Mouse (Mus musculus) midbrain, embryonic 15.5 days (tissue): ENCODE results near the gene Ptprm. TPM values are rescaled to one million over a fixed set of nuclear protein-coding genes. Genes with fewer than 3 reads are reported as not detected.

Experiments
- ATAC-seq: fragments of 200-750 bp; cut with Nextera tagmentation; replicated peaks from 2 replicates; pipeline ENCODE4 v1.8.0; 2017; ENCODE audit warnings: moderate TSS enrichment
- H3K27ac ChIP-seq: fragments of 300-500 bp; sonication (generic); 2 replicates; pipeline ENCODE4 v1.5.1; 2015; ENCODE audit warnings: mild to moderate bottlenecking, inconsistent platforms
- H3K27me3 ChIP-seq: fragments of 300-500 bp; sonication (generic); replicated peaks from 2 replicates; pipeline ENCODE4 v1.6.1; 2015; ENCODE audit warnings: inconsistent platforms
- H3K36me3 ChIP-seq: fragments of 300-500 bp; sonication (generic); replicated peaks from 2 replicates; pipeline ENCODE4 v1.6.1; 2015; ENCODE audit warnings: inconsistent platforms
- H3K4me1 ChIP-seq: fragments of 300-500 bp; sonication (generic); 2 replicates; pipeline ENCODE4 v1.6.1; 2015; ENCODE audit warnings: inconsistent platforms
- H3K4me2 ChIP-seq: fragments of 300-500 bp; sonication (generic); 2 replicates; pipeline ENCODE4 v1.6.1; 2015; ENCODE audit warnings: inconsistent platforms, mild to moderate bottlenecking, moderate library complexity
- H3K4me3 ChIP-seq: fragments of 300-500 bp; sonication (generic); 2 replicates; pipeline ENCODE4 v1.5.1; 2015; ENCODE audit warnings: mild to moderate bottlenecking, inconsistent platforms
- H3K9ac ChIP-seq: fragments of 300-500 bp; sonication (generic); 2 replicates; pipeline ENCODE4 v1.6.1; 2015; ENCODE audit warnings: mild to moderate bottlenecking, inconsistent platforms
- H3K9me3 ChIP-seq: fragments of 300-500 bp; sonication (generic); 2 replicates; pipeline ENCODE4 v1.6.1; 2016; ENCODE audit warnings: inconsistent platforms
- WGBS: fragments of 180-500 bp; shearing (Covaris S2); methylation state at CpG from one replicate; pipeline ENCODE4 v1.1.7; 2015; ENCODE audit warnings: mixed read lengths; 5-methylcytosine and 5-hydroxymethylcytosine counted together
- polyA plus RNA-seq: library from polyadenylated mRNA; unstranded; fragments of >200 nt; fragmentation: Nextera tagmentation; extraction: Ambion mirVana; gene quantifications from 2 replicates; pipeline ENCODE4 v1.2.1, GENCODE M21; 2015

The Ptprm gene
- polyA plus RNA-seq, 1 experiment from 2014 or later = 21.8 TPM

DNA sequence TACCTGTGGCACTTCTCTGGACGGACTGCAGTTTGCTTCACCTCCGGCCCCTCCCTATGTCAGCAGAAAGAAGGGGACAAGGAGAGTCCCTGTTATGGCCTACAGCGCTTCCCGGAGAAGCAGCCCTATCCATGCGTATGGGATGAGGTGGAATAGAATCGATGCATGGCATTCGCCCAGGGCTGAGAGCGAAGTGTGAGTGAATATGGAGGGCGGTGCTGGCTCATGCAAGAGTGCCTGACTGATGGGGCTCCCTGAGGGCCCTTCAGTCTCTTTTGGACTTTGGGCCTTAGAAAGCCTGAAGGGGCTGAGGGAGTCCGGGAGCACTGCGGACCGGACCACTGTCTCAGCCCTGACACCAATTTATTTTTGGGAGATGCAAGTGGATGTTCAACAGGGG lies 656.6 kb downstream of the Ptprm start:
- peaks cover 27% of the 10 kb centered on the region for H3K4me1 ChIP-seq
- 86% methylated on average over 12 of the region's 12 CpGs for WGBS
- no peak overlapping the region for H3K9ac ChIP-seq
- H3K27ac ChIP-seq = no peak overlapping the region
- H3K4me3 ChIP-seq = no peak overlapping the region
- no peak overlapping the region for H3K4me2 ChIP-seq
- 0 out of 2 replicates have a peak, but pooled peaks cover 3% of the 10 kb centered on the region for H3K27me3 ChIP-seq
- ATAC-seq = no peak
- H3K9me3 ChIP-seq = no peaks in the 10 kb centered on the region
- no peaks in the 10 kb centered on the region for H3K36me3 ChIP-seq

DNA sequence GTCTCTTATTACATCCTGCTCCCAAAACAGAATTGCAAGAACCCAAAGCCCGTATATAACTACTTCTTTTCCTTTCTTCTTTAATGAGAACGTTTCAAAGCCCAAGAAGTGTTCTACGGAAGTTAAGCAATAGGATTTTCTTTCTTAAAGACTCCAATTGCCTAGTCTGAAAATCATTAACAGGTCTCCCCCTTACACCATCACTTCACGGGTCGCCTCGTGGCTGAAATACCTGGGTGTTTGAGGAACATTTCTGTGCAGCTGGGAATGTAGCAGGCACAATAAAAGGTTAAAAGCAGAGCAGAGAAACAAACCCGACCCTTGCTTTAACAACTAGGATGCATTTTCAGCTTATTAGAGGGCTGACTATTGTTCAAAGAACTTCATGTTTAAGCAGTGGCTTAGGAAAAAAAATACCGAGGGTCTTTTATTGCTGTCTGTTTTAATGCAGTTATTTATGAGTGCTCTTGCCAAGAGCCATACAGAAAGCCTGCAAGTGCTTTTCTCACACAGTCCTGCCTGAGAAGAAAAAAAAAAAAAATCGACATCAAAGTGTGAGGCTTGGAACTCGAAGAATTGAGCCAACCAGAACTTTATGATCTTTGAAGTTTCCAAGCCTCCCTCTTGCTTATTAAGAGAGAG lies 657.6 kb downstream of the Ptprm start:
- no peak for ATAC-seq
- no peak overlapping the region for H3K4me3 ChIP-seq
- 39% methylated on average over 10 of the region's 10 CpGs for WGBS
- 0 out of 2 replicates have a peak, but pooled peaks cover 3% of the 10 kb centered on the region for H3K27me3 ChIP-seq
- no peak overlapping the region for H3K4me2 ChIP-seq
- H3K4me1 ChIP-seq = peaks cover 27% of the 10 kb centered on the region
- no peaks in the 10 kb centered on the region for H3K9me3 ChIP-seq
- no peak overlapping the region for H3K9ac ChIP-seq
- no peak overlapping the region for H3K27ac ChIP-seq
- H3K36me3 ChIP-seq = no peaks in the 10 kb centered on the region

GRCm38 (mm10) chr17:66694326-66694725 lies 659.9 kb downstream of the Ptprm start:
- Histone ChIP-seq H3K4me2 (no peak overlapping the region), H3K9me3 (no peaks in the 10 kb centered on the region), H3K4me1 (peaks cover 27% of the 10 kb centered on the region), H3K27me3 (0 out of 2 replicates have a peak, but pooled peaks cover 3% of the 10 kb centered on the region), H3K27ac (0 out of 2 replicates have a peak overlapping the region, but pooled peaks have one; percentile 62), H3K4me3 (no peak overlapping the region), H3K36me3 (no peaks in the 10 kb centered on the region), H3K9ac (no peak overlapping the region)
- 0 out of 2 replicates have a peak, but pooled peaks have one; percentile 13 for ATAC-seq
- WGBS = 73% methylated on average over 4 of the region's 4 CpGs

GRCm38 (mm10) chr17:66693676-66694304 lies 660.5 kb downstream of the Ptprm start:
- ATAC-seq = peak; percentile 76
- Histone ChIP-seq H3K27me3 (0 out of 2 replicates have a peak, but pooled peaks cover 3% of the 10 kb centered on the region), H3K9me3 (no peaks in the 10 kb centered on the region), H3K4me3 (no peak overlapping the region), H3K4me1 (peaks cover 27% of the 10 kb centered on the region), H3K36me3 (no peaks in the 10 kb centered on the region), H3K4me2 (peak overlapping the region; percentile 7; the same call in 1 of the 2 replicates), H3K9ac (no peak overlapping the region), H3K27ac (peak overlapping the region; percentile 62)
- 15% methylated on average over 21 of the region's 21 CpGs for WGBS

GRCm38 (mm10) chr17:66692941-66693675 lies 661.1 kb downstream of the Ptprm start:
- Histone ChIP-seq H3K9me3 (no peaks in the 10 kb centered on the region), H3K9ac (no peak overlapping the region), H3K27me3 (0 out of 2 replicates have a peak, but pooled peaks cover 3% of the 10 kb centered on the region), H3K4me3 (no peak overlapping the region), H3K27ac (peak overlapping the region; percentile 62; the same call in 1 of the 2 replicates), H3K36me3 (no peaks in the 10 kb centered on the region), H3K4me1 (peaks cover 27% of the 10 kb centered on the region), H3K4me2 (no peak overlapping the region)
- 86% methylated on average over 16 of the region's 16 CpGs for WGBS
- ATAC-seq = 0 out of 2 replicates have a peak, but pooled peaks have one; percentile 15

GRCm38 (mm10) chr17:66688179-66688578 lies 666.1 kb downstream of the Ptprm start:
- Histone ChIP-seq H3K4me3 (no peak overlapping the region), H3K4me2 (no peak overlapping the region), H3K36me3 (no peaks in the 10 kb centered on the region), H3K27me3 (no peaks in the 10 kb centered on the region), H3K4me1 (peaks cover 18% of the 10 kb centered on the region; the same call in 1 of the 2 replicates), H3K27ac (no peak overlapping the region), H3K9me3 (no peaks in the 10 kb centered on the region), H3K9ac (no peak overlapping the region)
- ATAC-seq = no peak
- WGBS = 89% methylated on average over 9 of the region's 9 CpGs

DNA sequence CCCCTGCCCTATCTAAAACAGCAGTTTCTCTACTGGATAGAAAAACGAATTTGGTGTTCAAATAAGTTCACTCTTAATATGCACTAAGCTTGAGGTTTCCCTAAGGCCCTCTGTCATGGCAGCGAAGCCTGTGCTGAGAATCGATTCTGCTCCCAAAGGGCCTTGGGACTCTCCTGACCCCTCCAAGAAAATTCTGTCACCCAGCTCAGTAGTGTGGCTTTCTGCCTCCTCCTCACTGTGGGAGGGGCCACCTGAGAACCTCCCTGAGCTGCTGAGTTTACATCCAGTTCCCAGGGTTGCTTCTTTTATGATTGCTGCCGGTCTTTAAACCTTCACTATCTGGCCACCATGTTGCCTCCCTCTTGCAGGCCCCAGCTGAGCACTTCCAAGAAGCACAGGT lies 666.7 kb downstream of the Ptprm start:
- Histone ChIP-seq H3K36me3 (no peaks in the 10 kb centered on the region), H3K9ac (no peak overlapping the region), H3K9me3 (no peaks in the 10 kb centered on the region), H3K27me3 (no peaks in the 10 kb centered on the region), H3K27ac (peak overlapping the region; percentile 66; the same call in 1 of the 2 replicates), H3K4me2 (no peak overlapping the region), H3K4me1 (peaks cover 18% of the 10 kb centered on the region; the same call in 1 of the 2 replicates), H3K4me3 (no peak overlapping the region)
- ATAC-seq = no peak
- 70% methylated on average over 4 of the region's 4 CpGs for WGBS

DNA sequence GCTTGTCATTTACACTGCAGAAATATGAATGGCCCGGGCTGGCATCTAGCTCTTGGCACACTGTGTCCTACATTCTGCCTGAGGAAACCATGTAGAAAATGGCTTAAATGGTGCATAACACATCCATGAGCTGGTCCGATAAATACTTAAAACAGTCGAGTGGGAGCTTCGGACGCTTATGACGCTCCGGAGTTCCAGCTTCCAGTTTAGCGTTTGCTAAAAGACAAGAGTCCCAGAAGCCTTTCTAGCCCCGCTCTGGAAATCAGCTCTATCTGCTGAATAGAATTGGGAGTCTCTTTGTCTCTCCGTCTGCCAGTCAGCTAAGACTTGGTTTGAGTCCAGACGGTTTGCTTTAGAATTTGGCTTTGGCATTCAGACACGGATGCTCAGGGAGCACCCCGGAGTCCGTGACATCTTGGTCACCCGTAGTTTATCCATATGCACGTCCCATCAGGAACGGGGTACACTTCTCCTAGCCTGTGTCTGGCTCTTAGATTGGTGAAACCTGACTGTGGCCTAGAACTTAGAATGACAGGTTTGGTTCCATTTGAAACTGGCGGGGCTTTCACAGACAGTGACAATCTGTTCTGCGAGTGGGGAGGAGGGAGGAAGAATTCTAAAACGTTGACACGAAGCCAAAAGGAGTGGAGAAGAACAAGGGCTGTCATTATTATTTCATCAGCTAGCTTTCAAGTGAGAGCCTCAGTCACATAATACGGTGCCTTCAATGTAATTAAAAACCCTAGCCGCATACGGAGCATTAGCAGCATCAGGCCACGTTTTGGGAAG lies 667.4 kb downstream of the Ptprm start:
- no peaks in the 10 kb centered on the region for H3K36me3 ChIP-seq
- peaks cover 18% of the 10 kb centered on the region; the same call in 1 of the 2 replicates for H3K4me1 ChIP-seq
- 0 out of 2 replicates have a peak overlapping the region, but pooled peaks have one; percentile 3 for H3K4me2 ChIP-seq
- H3K9ac ChIP-seq = no peak overlapping the region
- 49% methylated on average over 25 of the region's 25 CpGs for WGBS
- no peak overlapping the region for H3K4me3 ChIP-seq
- H3K9me3 ChIP-seq = no peaks in the 10 kb centered on the region
- H3K27me3 ChIP-seq = no peaks in the 10 kb centered on the region
- H3K27ac ChIP-seq = peak overlapping the region; percentile 66
- peak; percentile 76 for ATAC-seq

GRCm38 (mm10) chr17:66683411-66683810 lies 670.8 kb downstream of the Ptprm start:
- Histone ChIP-seq H3K36me3 (no peaks in the 10 kb centered on the region), H3K9me3 (no peaks in the 10 kb centered on the region), H3K9ac (no peak overlapping the region), H3K27me3 (no peaks in the 10 kb centered on the region), H3K4me1 (peaks cover 18% of the 10 kb centered on the region; the same call in 1 of the 2 replicates), H3K27ac (no peak overlapping the region), H3K4me3 (no peak overlapping the region), H3K4me2 (no peak overlapping the region)
- no peak for ATAC-seq
- WGBS = 73% methylated on average over 8 of the region's 8 CpGs

GRCm38 (mm10) chr17:66680662-66681061 lies 673.6 kb downstream of the Ptprm start:
- no peak overlapping the region for H3K4me3 ChIP-seq
- H3K4me2 ChIP-seq = no peak overlapping the region
- 0 out of 2 replicates have a peak, but pooled peaks have one; percentile 62 for ATAC-seq
- H3K36me3 ChIP-seq = no peaks in the 10 kb centered on the region
- WGBS = 22% methylated on average over 4 of the region's 4 CpGs
- H3K9me3 ChIP-seq = no peaks in the 10 kb centered on the region
- no peak overlapping the region for H3K27ac ChIP-seq
- H3K27me3 ChIP-seq = no peaks in the 10 kb centered on the region
- H3K9ac ChIP-seq = no peak overlapping the region
- H3K4me1 ChIP-seq = no peaks in the 10 kb centered on the region

DNA sequence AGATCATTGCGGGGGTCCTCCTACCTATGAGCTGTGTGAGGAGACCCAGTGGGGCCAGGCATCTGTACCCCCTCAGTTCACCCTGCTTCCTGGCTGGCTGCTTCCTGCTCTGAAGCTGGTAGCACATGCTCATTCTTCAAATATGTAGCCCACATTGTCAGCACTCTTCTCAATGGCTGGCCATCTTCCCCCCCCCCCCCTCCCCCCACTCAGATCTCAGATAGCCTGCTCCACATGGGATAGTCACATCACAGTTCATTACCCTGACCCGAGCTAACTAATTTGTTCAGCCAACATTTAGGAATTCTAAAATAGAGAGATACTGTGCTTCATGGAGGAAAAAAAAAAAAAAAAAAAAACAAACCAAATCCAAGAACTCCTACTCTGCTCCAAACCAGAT lies 679.6 kb downstream of the Ptprm start:
- Histone ChIP-seq H3K9ac (no peak overlapping the region), H3K27ac (no peak overlapping the region), H3K9me3 (no peaks in the 10 kb centered on the region), H3K4me2 (no peak overlapping the region), H3K36me3 (no peaks in the 10 kb centered on the region), H3K4me1 (peaks cover 13% of the 10 kb centered on the region), H3K27me3 (no peaks in the 10 kb centered on the region), H3K4me3 (no peak overlapping the region)
- no peak for ATAC-seq
- WGBS = 88% methylated on average over 2 of the region's 2 CpGs
